ENCODE assay signal across 8 mouse cellular contexts in the genomic region with DNA sequence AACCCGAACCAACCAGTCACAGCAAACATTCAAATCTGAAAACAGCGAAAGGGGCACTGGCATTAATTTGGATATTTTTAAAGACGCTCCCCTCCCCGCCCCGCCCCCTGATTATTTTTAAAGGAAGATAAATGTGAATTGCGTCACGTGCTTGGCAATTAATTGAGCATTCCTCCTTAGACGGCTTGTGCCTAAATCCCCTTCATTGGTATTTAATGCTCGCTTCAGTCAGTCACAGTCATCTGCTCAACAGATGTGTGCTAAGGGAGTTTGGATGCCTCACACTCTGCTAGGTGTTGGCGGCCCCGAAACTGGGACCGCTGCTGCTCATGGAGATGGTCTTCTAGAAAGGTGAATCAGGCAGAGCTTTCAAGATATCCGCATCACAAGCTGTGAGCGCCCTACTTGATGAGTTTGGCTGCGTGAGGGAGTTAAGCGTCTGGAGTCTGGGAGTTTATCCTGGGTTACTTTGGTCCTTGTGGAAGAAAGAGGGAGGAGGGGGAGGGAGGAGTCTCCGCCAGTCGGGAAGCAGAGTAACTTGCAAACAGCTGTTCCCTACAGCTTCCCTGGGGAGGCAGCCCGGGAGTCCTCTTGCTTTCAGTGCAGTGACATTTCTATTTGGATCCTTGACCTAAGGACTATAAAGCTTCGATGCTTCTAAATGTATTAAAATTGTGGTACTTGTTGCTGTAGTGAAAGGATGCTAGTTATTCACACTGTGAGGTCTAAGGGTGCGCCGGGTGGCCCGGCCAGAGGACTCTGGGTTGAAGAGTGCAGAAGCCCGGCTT. TPM values are rescaled to one million over a fixed set of nuclear protein-coding genes. Genes with fewer than 3 reads are reported as not detected.
DNase-seq lines count a peak whose midpoint lies in the region; ATAC-seq lines count a peak whose summit lies in the region.

No protein-coding gene starts in this region.

- no peaks in the 10 kb centered on the region for H3K9me3 ChIP-seq in heart, embryonic 15.5 days (replicated peaks)
- no peaks in the 10 kb centered on the region for H3K9me3 ChIP-seq in limb, embryonic 12.5 days
- no peaks in the 10 kb centered on the region for H3K9me3 ChIP-seq in stomach, embryonic 15.5 days

- peak; percentile 18; the same call in 1 of the 2 replicates for ATAC-seq in frontal cortex, adult (ENCODE audit: low TSS enrichment)
- ATAC-seq in heart, embryonic 15.5 days (replicated peaks; ENCODE audit: insufficient number of reproducible peaks, insufficient read depth, low FRiP score, low read depth): no peak
- peak; percentile 38; the same call in 1 of the 2 replicates for ATAC-seq in limb, embryonic 12.5 days (ENCODE audit: insufficient number of reproducible peaks, insufficient read depth, low FRiP score, low TSS enrichment, low read depth)
- 0 out of 2 replicates have a peak, but pooled peaks have one; percentile 3 for ATAC-seq in stomach, embryonic 15.5 days (ENCODE audit: insufficient read depth, low FRiP score, low read depth)
- ATAC-seq in megakaryocyte-erythroid progenitor cell, adult 5-6 weeks (replicated peaks; ENCODE audit: low FRiP score, low TSS enrichment, poor library complexity, severe bottlenecking): no peak

- no peak for DNase-seq in frontal cortex, postnatal 25 days (ENCODE audit: low spot score in 2 of 2)
- no peak for DNase-seq in urinary bladder, adult 2 months (ENCODE audit: low spot score)

- peaks cover 36% of the 10 kb centered on the region for H3K4me1 ChIP-seq in brown adipose tissue, adult 24 weeks (ENCODE audit: control insufficient read depth, insufficient read depth, insufficient read length, low read length)
- peaks cover 50% of the 10 kb centered on the region for H3K4me1 ChIP-seq in heart, embryonic 15.5 days (replicated peaks)
- peaks cover 40% of the 10 kb centered on the region for H3K4me1 ChIP-seq in limb, embryonic 12.5 days (replicated peaks)
- peaks cover 24% of the 10 kb centered on the region for H3K4me1 ChIP-seq in stomach, embryonic 15.5 days

- peak overlapping the region; percentile 43 for H3K4me3 ChIP-seq in brown adipose tissue, adult 24 weeks (ENCODE audit: insufficient read depth, low read depth, low read length)
- H3K4me3 ChIP-seq in heart, embryonic 15.5 days: peak overlapping the region; percentile 30
- peak overlapping the region; percentile 20 for H3K4me3 ChIP-seq in limb, embryonic 12.5 days (replicated peaks)
- peak overlapping the region; percentile 22 for H3K4me3 ChIP-seq in stomach, embryonic 15.5 days (replicated peaks)

- WGBS in heart, embryonic 15.5 days: 13% methylated on average over 24 of the region's 24 CpGs
- WGBS in limb, embryonic 12.5 days: 2% methylated on average over 24 of the region's 24 CpGs
- 14% methylated on average over 24 of the region's 24 CpGs for WGBS in stomach, embryonic 15.5 days

- H3K9ac ChIP-seq in heart, embryonic 15.5 days: peak overlapping the region; percentile 4; the same call in 1 of the 2 replicates
- H3K9ac ChIP-seq in limb, embryonic 12.5 days (replicated peaks): no peak overlapping the region
- H3K9ac ChIP-seq in stomach, embryonic 15.5 days: no peak overlapping the region

- peak overlapping the region; percentile 69 for H3K27ac ChIP-seq in brown adipose tissue, adult 24 weeks (replicated peaks; ENCODE audit: low read depth, low read length)
- H3K27ac ChIP-seq in heart, embryonic 15.5 days: peak overlapping the region; percentile 58
- peak overlapping the region; percentile 89 for H3K27ac ChIP-seq in limb, embryonic 12.5 days
- H3K27ac ChIP-seq in stomach, embryonic 15.5 days: peak overlapping the region; percentile 72

- no peaks in the 10 kb centered on the region for H3K27me3 ChIP-seq in heart, embryonic 15.5 days
- peaks cover 6% of the 10 kb centered on the region; the same call in 1 of the 2 replicates for H3K27me3 ChIP-seq in limb, embryonic 12.5 days
- H3K27me3 ChIP-seq in stomach, embryonic 15.5 days (replicated peaks): no peaks in the 10 kb centered on the region

- H3K4me2 ChIP-seq in heart, embryonic 15.5 days: peak overlapping the region; percentile 54
- peak overlapping the region; percentile 56 for H3K4me2 ChIP-seq in limb, embryonic 12.5 days
- peak overlapping the region; percentile 51 for H3K4me2 ChIP-seq in stomach, embryonic 15.5 days

- no peaks in the 10 kb centered on the region for H3K36me3 ChIP-seq in heart, embryonic 15.5 days
- no peaks in the 10 kb centered on the region for H3K36me3 ChIP-seq in limb, embryonic 12.5 days
- H3K36me3 ChIP-seq in stomach, embryonic 15.5 days: no peaks in the 10 kb centered on the region

RNA-seq across cellular contexts. Expression of a gene that starts 3.8 kb away (rescaled TPM):
- 70.5 and 79.9 TPM in 2 replicates for polyA plus RNA-seq in brown adipose tissue, adult 24 weeks (2012; ENCODE audit: insufficient read depth, insufficient read length, missing spikeins)
- 64.3 and 76.8 TPM in 2 replicates for polyA plus RNA-seq in heart, embryonic 15.5 days (2015; fragmentation: Nextera tagmentation; extraction: Ambion mirVana)
- polyA plus RNA-seq in limb, embryonic 12.5 days (2016; fragmentation: Nextera tagmentation; extraction: Ambion mirVana): 34.2 and 36.6 TPM in 2 replicates
- 29.6 and 41.9 TPM in 2 replicates for polyA plus RNA-seq in stomach, embryonic 15.5 days (2015; fragmentation: Nextera tagmentation; extraction: Ambion mirVana)
- total RNA-seq in megakaryocyte-erythroid progenitor cell, adult 5-6 weeks (2014; fragmentation: Nextera tagmentation): 91.5 and 112 TPM in 2 replicates
- total RNA-seq in megakaryocyte-erythroid progenitor cell, adult 5-6 weeks (2017): 53.7 and 72.6 TPM in 2 replicates
- 72.4 and 91.1 TPM in 2 replicates for polyA plus RNA-seq in urinary bladder, adult 2 months (2012; rRNA removed)

RNA-seq across cellular contexts. Expression of a gene that starts 14.4 kb away (rescaled TPM):
- polyA plus RNA-seq in brown adipose tissue, adult 24 weeks (2012; ENCODE audit: insufficient read depth, insufficient read length, missing spikeins): 6.1 and 6.6 TPM in 2 replicates
- 20.0 and 24.0 TPM in 2 replicates for polyA plus RNA-seq in heart, embryonic 15.5 days (2015; fragmentation: Nextera tagmentation; extraction: Ambion mirVana)
- polyA plus RNA-seq in limb, embryonic 12.5 days (2016; fragmentation: Nextera tagmentation; extraction: Ambion mirVana): 10.1 and 11.1 TPM in 2 replicates
- polyA plus RNA-seq in stomach, embryonic 15.5 days (2015; fragmentation: Nextera tagmentation; extraction: Ambion mirVana): 9.0 and 10.0 TPM in 2 replicates
- 12.0 and 13.1 TPM in 2 replicates for total RNA-seq in megakaryocyte-erythroid progenitor cell, adult 5-6 weeks (2014; fragmentation: Nextera tagmentation)
- 6.8 and 8.2 TPM in 2 replicates for total RNA-seq in megakaryocyte-erythroid progenitor cell, adult 5-6 weeks (2017)
- 17.8 and 19.2 TPM in 2 replicates for polyA plus RNA-seq in urinary bladder, adult 2 months (2012; rRNA removed)

RNA-seq across cellular contexts. Expression of a gene that starts 51.0 kb away (rescaled TPM):
- 0.63 and 2.0 TPM in 2 replicates for polyA plus RNA-seq in brown adipose tissue, adult 24 weeks (2012; ENCODE audit: insufficient read depth, insufficient read length, missing spikeins)
- 0.86 and 3.5 TPM in 2 replicates for polyA plus RNA-seq in heart, embryonic 15.5 days (2015; fragmentation: Nextera tagmentation; extraction: Ambion mirVana)
- polyA plus RNA-seq in limb, embryonic 12.5 days (2016; fragmentation: Nextera tagmentation; extraction: Ambion mirVana): 0.14 and 0.23 TPM in 2 replicates
- 0.35 and 2.2 TPM in 2 replicates for polyA plus RNA-seq in stomach, embryonic 15.5 days (2015; fragmentation: Nextera tagmentation; extraction: Ambion mirVana)
- 0.87 TPM in 1 of 2 replicates, not detected in the other for total RNA-seq in megakaryocyte-erythroid progenitor cell, adult 5-6 weeks (2014; fragmentation: Nextera tagmentation)
- not detected in 2 replicates for total RNA-seq in megakaryocyte-erythroid progenitor cell, adult 5-6 weeks (2017)
- polyA plus RNA-seq in urinary bladder, adult 2 months (2012; rRNA removed): 1.7 and 2.1 TPM in 2 replicates

Comparison
In these comparisons a context has a peak if more than half of its experiments do, and no peak if none do; other contexts are left out.
1. ATAC-seq: peak in frontal cortex, adult (single experiment), limb, embryonic 12.5 days (single experiment) and stomach, embryonic 15.5 days (single experiment); none in heart, embryonic 15.5 days (single experiment) and megakaryocyte-erythroid progenitor cell, adult 5-6 weeks (single experiment).
2. Peak in every context shown above with its lines, with median percentiles within 50 percentile points of each other: H3K27ac ChIP-seq, H3K4me3 ChIP-seq and H3K4me2 ChIP-seq.